Mouse (Mus musculus) ES-E14 (cell line): ENCODE data around the gene Neurl4.

ENCODE experiments used
- CHD2 ChIP-seq: IDR thresholded peaks from 2 replicates; pipeline ENCODE4 v1.6.1; 2014; ENCODE audit warnings: mild to moderate bottlenecking, low read depth, low read length, inconsistent platforms
- HCFC1 ChIP-seq: IDR thresholded peaks from 2 replicates; pipeline ENCODE4 v1.6.1; 2012; ENCODE audit warnings: low read length, inconsistent platforms, borderline replicate concordance; ENCODE audit not compliant: insufficient read depth
- MAFK ChIP-seq: IDR thresholded peaks from 2 replicates; pipeline ENCODE4 v1.6.1; 2014; ENCODE audit warnings: mild to moderate bottlenecking, low read depth, low read length, inconsistent platforms; ENCODE audit not compliant: insufficient read depth
- ZC3H11A ChIP-seq: IDR thresholded peaks from 2 replicates; pipeline ENCODE4 v1.6.1; 2012; ENCODE audit warnings: low read depth, mild to moderate bottlenecking, inconsistent platforms, low read length, borderline replicate concordance
- ZNF384 ChIP-seq: IDR thresholded peaks from 2 replicates; pipeline ENCODE4 v1.6.1; 2012; ENCODE audit warnings: low read depth, low read length, inconsistent platforms

GRCm38 (mm10) chr11:69938401-69938979 is 37.6 kb downstream of the Neurl4 start:
- TF ChIP-seq MAFK (no peak), ZC3H11A (no peak), CHD2 (no peak), HCFC1 (no peak), ZNF384 (no peak)
